Mouse (Mus musculus) forebrain, embryonic 12.5 days (tissue): ENCODE measurements around the gene Csgalnact2. TPM values are rescaled to one million over a fixed set of nuclear protein-coding genes. Genes with fewer than 3 reads are reported as not detected.

Source experiments
- ATAC-seq: fragments of 200-750 bp; cut with Nextera tagmentation; 2 replicates; pipeline ENCODE4 v1.8.0; 2017; ENCODE audit warnings: moderate TSS enrichment; ENCODE audit not compliant: low FRiP score
- H3K27ac ChIP-seq: fragments of 300-500 bp; sonication (generic); 2 replicates; pipeline ENCODE4 v1.5.1; 2016; ENCODE audit warnings: mild to moderate bottlenecking
- H3K27me3 ChIP-seq: fragments of 300-500 bp; sonication (generic); 2 replicates; pipeline ENCODE4 v1.6.1; 2016; ENCODE audit warnings: mild to moderate bottlenecking
- H3K36me3 ChIP-seq: fragments of 300-500 bp; sonication (generic); replicated peaks from 2 replicates; pipeline ENCODE4 v1.6.1; 2016; ENCODE audit warnings: mild to moderate bottlenecking
- H3K4me1 ChIP-seq: fragments of 300-500 bp; sonication (generic); 2 replicates; pipeline ENCODE4 v1.6.1; 2016
- H3K4me2 ChIP-seq: fragments of 300-500 bp; sonication (generic); 2 replicates; pipeline ENCODE4 v1.6.1; 2016; ENCODE audit warnings: mild to moderate bottlenecking, moderate library complexity
- H3K4me3 ChIP-seq: fragments of 300-500 bp; sonication (generic); replicated peaks from 2 replicates; pipeline ENCODE4 v1.5.1; 2016; ENCODE audit warnings: mild to moderate bottlenecking
- H3K9ac ChIP-seq: fragments of 300-500 bp; sonication (generic); 2 replicates; pipeline ENCODE4 v1.6.1; 2016; ENCODE audit warnings: mild to moderate bottlenecking
- H3K9me3 ChIP-seq: fragments of 300-500 bp; sonication (generic); 2 replicates; pipeline ENCODE4 v1.6.1; 2016
- WGBS: fragments of 180-500 bp; shearing (Covaris S2); methylation state at CpG from one replicate; pipeline ENCODE4 v1.1.7; 2016; 5-methylcytosine and 5-hydroxymethylcytosine counted together
- polyA plus RNA-seq: library from polyadenylated mRNA; unstranded; fragments of >200 nt; fragmentation: Nextera tagmentation; extraction: Ambion mirVana; gene quantifications from 2 replicates; pipeline ENCODE4 v1.2.1, GENCODE M21; 2016

Gene Csgalnact2
- polyA plus RNA-seq, 1 experiment from 2014 or later: 8.6 TPM

DNA sequence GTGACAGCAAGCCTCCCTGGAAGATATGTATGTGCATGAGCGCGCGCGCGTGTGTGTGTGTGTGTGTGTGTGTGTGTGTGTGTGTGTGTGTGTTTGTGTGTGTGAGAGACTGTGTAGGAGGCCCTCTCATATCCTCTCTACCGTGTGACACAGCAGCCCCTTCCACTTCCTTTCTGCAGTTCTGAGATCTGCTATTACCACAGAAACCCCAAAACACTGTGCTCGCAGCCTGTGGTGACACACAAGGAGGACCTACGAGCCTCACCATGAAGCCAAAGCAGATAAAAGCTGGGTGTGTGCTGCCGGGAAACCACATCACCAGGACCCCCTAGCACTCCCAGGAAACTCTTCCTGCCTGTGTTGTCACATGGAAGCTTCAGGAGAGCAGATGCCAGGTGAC is 28.1 kb upstream of the Csgalnact2 start:
- ATAC-seq: no peak
- H3K4me1 ChIP-seq: no peaks in the 10 kb centered on the region
- WGBS: 89% methylated on average over 9 of the region's 9 CpGs
- no peak overlapping the region for H3K4me2 ChIP-seq
- H3K4me3 ChIP-seq: no peak overlapping the region
- no peaks in the 10 kb centered on the region for H3K9me3 ChIP-seq
- H3K9ac ChIP-seq: no peak overlapping the region
- H3K27me3 ChIP-seq: no peaks in the 10 kb centered on the region
- H3K27ac ChIP-seq: no peak overlapping the region
- H3K36me3 ChIP-seq: no peaks in the 10 kb centered on the region

- no peaks in the 10 kb centered on the region for H3K4me1 ChIP-seq
- H3K27me3 ChIP-seq: no peaks in the 10 kb centered on the region
- ATAC-seq: no peak
- 96% methylated on average over 1 of the region's 1 CpGs for WGBS
- no peak overlapping the region for H3K4me2 ChIP-seq
- no peak overlapping the region for H3K4me3 ChIP-seq
- no peak overlapping the region for H3K9ac ChIP-seq
- H3K27ac ChIP-seq: no peak overlapping the region
- H3K36me3 ChIP-seq: no peaks in the 10 kb centered on the region
- H3K9me3 ChIP-seq: no peaks in the 10 kb centered on the region
These were observed 26.6 kb upstream of the Csgalnact2 start for GRCm38 (mm10) chr6:118165516-118165915.

DNA sequence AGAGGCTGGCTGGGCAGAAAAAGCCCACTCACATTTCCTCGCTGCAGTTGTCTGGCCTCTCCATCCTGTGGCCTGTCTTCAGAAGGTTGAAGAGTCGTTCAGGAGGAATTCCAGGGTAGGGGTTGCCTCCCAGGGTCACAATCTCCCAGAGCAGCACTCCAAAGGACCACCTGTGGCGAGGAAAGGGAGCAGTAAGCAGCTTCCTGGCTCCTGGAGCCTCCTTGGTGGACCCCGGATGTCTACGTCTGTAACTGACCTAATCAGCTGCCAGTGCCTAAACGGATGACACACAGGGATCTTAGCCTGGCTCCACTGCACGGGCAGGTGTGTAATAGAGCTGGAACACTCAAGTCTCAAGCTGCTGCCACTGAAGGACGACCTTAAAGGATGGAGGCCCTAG is 25.8 kb upstream of the Csgalnact2 start:
- H3K4me3 ChIP-seq: no peak overlapping the region
- H3K9me3 ChIP-seq: no peaks in the 10 kb centered on the region
- H3K9ac ChIP-seq: no peak overlapping the region
- WGBS: 73% methylated on average over 8 of the region's 8 CpGs
- H3K36me3 ChIP-seq: no peaks in the 10 kb centered on the region
- no peak overlapping the region for H3K27ac ChIP-seq
- no peaks in the 10 kb centered on the region for H3K4me1 ChIP-seq
- no peak for ATAC-seq
- no peaks in the 10 kb centered on the region for H3K27me3 ChIP-seq
- no peak overlapping the region for H3K4me2 ChIP-seq

DNA sequence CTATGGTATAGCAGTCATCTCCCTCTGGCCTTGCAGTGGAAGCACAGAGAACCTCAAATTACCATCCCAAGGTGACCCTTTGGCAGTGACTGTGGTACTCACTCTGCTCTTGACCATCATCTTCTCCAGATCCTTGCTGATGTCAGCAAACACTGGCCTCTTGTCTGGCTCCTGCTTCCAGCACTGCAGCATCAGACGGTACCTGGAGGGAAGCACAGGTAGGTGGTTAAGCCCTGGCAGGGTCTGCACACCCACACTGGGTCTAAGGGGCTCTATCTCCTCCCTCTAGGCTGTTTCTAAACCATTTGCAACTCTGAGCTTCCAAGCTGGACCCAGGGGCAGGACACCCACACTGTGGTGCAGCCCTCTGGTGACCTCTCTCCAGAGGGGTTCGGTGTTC is 24.1 kb upstream of the Csgalnact2 start:
- Histone ChIP-seq H3K4me1 (no peaks in the 10 kb centered on the region), H3K4me2 (no peak overlapping the region), H3K36me3 (no peaks in the 10 kb centered on the region), H3K27me3 (no peaks in the 10 kb centered on the region), H3K27ac (no peak overlapping the region), H3K9ac (no peak overlapping the region), H3K4me3 (no peak overlapping the region), H3K9me3 (no peaks in the 10 kb centered on the region)
- whole genome bisulfite sequencing: 91% methylated on average over 2 of the region's 2 CpGs
- no peak for ATAC-seq

- no peak overlapping the region for H3K4me2 ChIP-seq
- H3K4me1 ChIP-seq: no peaks in the 10 kb centered on the region
- no peak for ATAC-seq
- no peaks in the 10 kb centered on the region for H3K36me3 ChIP-seq
- WGBS: 91% methylated on average over 12 of the region's 12 CpGs
- H3K4me3 ChIP-seq: no peak overlapping the region
- no peak overlapping the region for H3K9ac ChIP-seq
- H3K27ac ChIP-seq: no peak overlapping the region
- no peaks in the 10 kb centered on the region for H3K9me3 ChIP-seq
- H3K27me3 ChIP-seq: no peaks in the 10 kb centered on the region
These were observed 23.6 kb upstream of the Csgalnact2 start for GRCm38 (mm10) chr6:118162457-118163082.

DNA sequence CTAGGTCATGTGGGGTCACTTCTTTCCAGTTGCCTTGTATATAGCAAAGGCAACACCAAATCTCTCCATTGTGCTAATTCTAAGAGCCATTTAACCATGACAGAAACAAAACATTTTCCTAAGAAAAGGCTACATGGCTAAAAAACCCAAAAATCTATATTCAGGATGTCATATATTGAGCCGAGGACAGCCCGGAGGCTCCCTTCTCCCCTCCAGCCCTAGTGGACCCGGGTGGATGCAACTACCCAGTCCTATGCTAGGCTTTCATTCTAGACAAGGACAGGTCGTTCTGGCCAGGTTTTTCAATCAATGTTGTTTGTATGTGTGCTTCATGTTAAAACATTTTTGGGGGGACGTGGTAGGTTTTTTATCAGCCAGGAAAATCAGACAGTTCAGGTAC is 14.2 kb upstream of the Csgalnact2 start:
- Histone ChIP-seq H3K9me3 (no peaks in the 10 kb centered on the region), H3K27me3 (no peaks in the 10 kb centered on the region), H3K4me3 (no peak overlapping the region), H3K4me2 (no peak overlapping the region), H3K36me3 (no peaks in the 10 kb centered on the region), H3K9ac (no peak overlapping the region), H3K27ac (no peak overlapping the region), H3K4me1 (no peaks in the 10 kb centered on the region)
- WGBS: 79% methylated on average over 5 of the region's 5 CpGs
- no peak for ATAC-seq

GRCm38 (mm10) chr6:118150988-118151387 is 12.0 kb upstream of the Csgalnact2 start:
- ATAC-seq: no peak
- Histone ChIP-seq H3K4me3 (no peak overlapping the region), H3K27ac (no peak overlapping the region), H3K4me1 (no peaks in the 10 kb centered on the region), H3K9me3 (no peaks in the 10 kb centered on the region), H3K4me2 (no peak overlapping the region), H3K36me3 (no peaks in the 10 kb centered on the region), H3K9ac (no peak overlapping the region), H3K27me3 (no peaks in the 10 kb centered on the region)
- WGBS: 82% methylated on average over 8 of the region's 8 CpGs

- no peaks in the 10 kb centered on the region for H3K9me3 ChIP-seq
- H3K9ac ChIP-seq: no peak overlapping the region
- H3K4me2 ChIP-seq: no peak overlapping the region
- no peak overlapping the region for H3K27ac ChIP-seq
- H3K4me1 ChIP-seq: no peaks in the 10 kb centered on the region
- H3K27me3 ChIP-seq: no peaks in the 10 kb centered on the region
- H3K36me3 ChIP-seq: no peaks in the 10 kb centered on the region
- WGBS: 84% methylated on average over 2 of the region's 2 CpGs
- no peak for ATAC-seq
- H3K4me3 ChIP-seq: no peak overlapping the region
These were observed 11.6 kb upstream of the Csgalnact2 start for GRCm38 (mm10) chr6:118150538-118150937.

DNA sequence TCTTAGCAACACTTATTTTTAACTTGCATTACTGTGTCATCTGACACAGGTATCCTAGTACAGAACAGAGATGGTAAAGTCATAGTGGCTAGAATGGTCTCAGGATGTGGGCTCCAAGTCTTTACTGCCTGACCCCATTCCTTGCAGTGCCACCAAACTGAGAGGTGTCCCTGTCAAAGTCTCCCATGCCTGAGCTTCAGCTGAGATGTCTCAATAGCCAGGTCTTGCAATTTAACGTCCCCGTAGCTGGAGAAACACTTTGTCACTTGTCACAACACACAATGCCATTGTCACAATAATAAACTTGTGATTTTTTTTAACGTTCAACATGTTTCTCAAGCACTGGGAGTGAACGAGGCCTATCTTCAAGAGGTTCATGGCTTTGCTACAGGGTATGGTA is 11.2 kb upstream of the Csgalnact2 start:
- no peak overlapping the region for H3K27ac ChIP-seq
- no peak overlapping the region for H3K4me3 ChIP-seq
- H3K36me3 ChIP-seq: no peaks in the 10 kb centered on the region
- no peak overlapping the region for H3K9ac ChIP-seq
- no peak overlapping the region for H3K4me2 ChIP-seq
- ATAC-seq: no peak
- H3K27me3 ChIP-seq: no peaks in the 10 kb centered on the region
- H3K9me3 ChIP-seq: no peaks in the 10 kb centered on the region
- H3K4me1 ChIP-seq: no peaks in the 10 kb centered on the region
- 73% methylated on average over 4 of the region's 4 CpGs for WGBS

DNA sequence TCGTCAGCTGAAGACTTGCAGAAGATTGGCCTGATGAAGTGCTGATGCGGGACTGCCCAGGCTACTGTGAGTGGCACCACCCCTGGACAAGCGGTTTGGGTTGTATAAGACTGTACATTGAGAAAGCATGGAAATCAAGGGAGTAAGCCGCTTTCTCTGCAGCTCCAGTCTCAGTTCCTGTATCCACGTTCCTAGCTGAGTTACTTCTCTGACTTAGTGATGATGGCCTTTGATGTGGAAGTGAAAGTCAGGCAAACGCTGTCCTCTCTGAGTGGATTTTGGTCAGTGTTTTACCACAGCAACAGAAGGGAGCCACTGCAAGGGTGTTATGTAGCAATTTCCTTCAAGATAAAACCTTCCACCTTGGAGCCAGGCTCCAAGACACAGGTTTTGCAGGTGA is 2.0 kb upstream of the Csgalnact2 start:
- no peaks in the 10 kb centered on the region for H3K9me3 ChIP-seq
- ATAC-seq: no peak
- H3K9ac ChIP-seq: no peak overlapping the region
- H3K4me1 ChIP-seq: peaks cover 3% of the 10 kb centered on the region; the same call in 1 of the 2 replicates
- H3K4me3 ChIP-seq: no peak overlapping the region
- H3K36me3 ChIP-seq: no peaks in the 10 kb centered on the region
- 0 out of 2 replicates have a peak, but pooled peaks cover 3% of the 10 kb centered on the region for H3K27me3 ChIP-seq
- H3K4me2 ChIP-seq: no peak overlapping the region
- 88% methylated on average over 6 of the region's 6 CpGs for WGBS
- H3K27ac ChIP-seq: no peak overlapping the region

DNA sequence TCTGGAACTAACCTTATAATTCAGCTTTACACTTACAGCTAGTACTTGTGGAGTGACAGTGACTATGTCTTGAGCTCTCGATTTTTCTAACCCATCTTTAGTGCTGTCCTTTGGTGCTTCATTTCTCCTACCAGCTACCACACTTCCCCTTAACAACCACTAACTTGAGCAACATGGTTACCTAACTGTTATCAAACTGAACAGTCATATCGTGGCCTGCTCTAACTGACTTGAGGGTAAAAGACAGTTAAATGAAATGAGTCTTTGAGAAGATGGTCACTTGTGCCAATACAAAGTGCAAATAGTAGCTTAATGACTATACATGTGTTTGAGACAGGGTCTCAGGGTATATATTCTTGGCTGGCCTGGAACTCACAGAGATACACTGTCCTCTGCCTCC is 1.8 kb downstream of the Csgalnact2 start:
- 87% methylated on average over 2 of the region's 2 CpGs for WGBS
- 0 out of 2 replicates have a peak, but pooled peaks cover 3% of the 10 kb centered on the region for H3K27me3 ChIP-seq
- no peak overlapping the region for H3K4me3 ChIP-seq
- no peak overlapping the region for H3K4me2 ChIP-seq
- no peak overlapping the region for H3K9ac ChIP-seq
- no peak overlapping the region for H3K27ac ChIP-seq
- ATAC-seq: no peak
- H3K4me1 ChIP-seq: peaks cover 3% of the 10 kb centered on the region; the same call in 1 of the 2 replicates
- no peaks in the 10 kb centered on the region for H3K36me3 ChIP-seq
- no peaks in the 10 kb centered on the region for H3K9me3 ChIP-seq

DNA sequence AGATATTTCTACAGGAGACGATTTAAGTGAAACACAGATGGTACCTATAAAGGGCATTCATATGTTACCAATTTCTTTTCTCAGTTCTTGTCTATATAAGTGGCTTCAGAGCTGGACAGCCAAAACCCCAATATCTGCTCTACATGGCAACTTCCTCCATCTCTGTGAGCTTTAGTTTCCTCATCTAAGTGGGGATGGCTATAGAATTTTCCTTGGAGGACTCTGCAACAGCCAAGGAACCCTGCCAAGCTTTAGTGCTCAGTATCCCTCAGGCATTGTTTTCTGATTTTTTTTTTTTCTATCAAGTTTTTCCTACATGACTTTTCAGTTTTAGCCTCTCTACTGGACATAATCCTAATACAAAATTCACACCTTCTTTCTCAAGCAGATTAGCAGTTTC is 4.5 kb downstream of the Csgalnact2 start:
- H3K36me3 ChIP-seq: no peaks in the 10 kb centered on the region
- no peak overlapping the region for H3K4me3 ChIP-seq
- ATAC-seq: no peak
- H3K27me3 ChIP-seq: no peaks in the 10 kb centered on the region
- H3K27ac ChIP-seq: no peak overlapping the region
- H3K9me3 ChIP-seq: no peaks in the 10 kb centered on the region
- no peak overlapping the region for H3K9ac ChIP-seq
- no peak overlapping the region for H3K4me2 ChIP-seq
- 75% methylated on average over 1 of the region's 1 CpGs for WGBS
- peaks cover 3% of the 10 kb centered on the region; the same call in 1 of the 2 replicates for H3K4me1 ChIP-seq

DNA sequence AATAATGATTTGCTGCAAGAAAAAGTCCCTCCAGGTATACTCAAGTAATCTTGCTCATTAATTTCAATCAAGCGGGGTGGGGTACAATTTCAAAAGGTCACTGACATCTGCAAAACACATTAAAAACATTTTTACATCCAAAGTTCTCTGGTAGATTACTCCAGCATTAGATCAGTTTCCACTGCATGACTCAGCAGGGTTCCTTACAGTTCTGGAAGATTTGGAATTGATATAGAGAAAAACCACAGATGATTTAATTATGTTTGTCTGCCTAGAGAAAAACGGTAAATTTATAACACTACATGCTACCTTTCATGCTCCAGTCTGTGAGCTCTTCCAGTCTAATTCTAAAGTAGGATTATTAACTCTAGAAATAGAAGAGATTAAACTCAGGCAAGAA is 8.9 kb downstream of the Csgalnact2 start:
- no peak overlapping the region for H3K4me3 ChIP-seq
- no peak overlapping the region for H3K27ac ChIP-seq
- H3K9me3 ChIP-seq: no peaks in the 10 kb centered on the region
- no peak overlapping the region for H3K9ac ChIP-seq
- H3K4me2 ChIP-seq: no peak overlapping the region
- WGBS: 70% methylated on average over 2 of the region's 2 CpGs
- no peak for ATAC-seq
- no peaks in the 10 kb centered on the region for H3K27me3 ChIP-seq
- no peaks in the 10 kb centered on the region for H3K36me3 ChIP-seq
- no peaks in the 10 kb centered on the region for H3K4me1 ChIP-seq
